Mouse (Mus musculus) neural tube, embryonic 10.5 days (tissue): ENCODE data around the gene Spata25.

Experiments used
- DNase-seq: peaks from one replicate; pipeline ENCODE4 v3.0.0-alpha.2; 2017; ENCODE audit warnings: low spot score; ENCODE audit errors: extremely low spot score

Spata25 gene

GRCm38 (mm10) chr2:164783926-164784581 lies 44.3 kb downstream of the Spata25 start:
- DNase-seq: no peak

- no peak for DNase-seq
Measured at GRCm38 (mm10) chr2:164781876-164782275, 46.5 kb downstream of the Spata25 start.

DNA sequence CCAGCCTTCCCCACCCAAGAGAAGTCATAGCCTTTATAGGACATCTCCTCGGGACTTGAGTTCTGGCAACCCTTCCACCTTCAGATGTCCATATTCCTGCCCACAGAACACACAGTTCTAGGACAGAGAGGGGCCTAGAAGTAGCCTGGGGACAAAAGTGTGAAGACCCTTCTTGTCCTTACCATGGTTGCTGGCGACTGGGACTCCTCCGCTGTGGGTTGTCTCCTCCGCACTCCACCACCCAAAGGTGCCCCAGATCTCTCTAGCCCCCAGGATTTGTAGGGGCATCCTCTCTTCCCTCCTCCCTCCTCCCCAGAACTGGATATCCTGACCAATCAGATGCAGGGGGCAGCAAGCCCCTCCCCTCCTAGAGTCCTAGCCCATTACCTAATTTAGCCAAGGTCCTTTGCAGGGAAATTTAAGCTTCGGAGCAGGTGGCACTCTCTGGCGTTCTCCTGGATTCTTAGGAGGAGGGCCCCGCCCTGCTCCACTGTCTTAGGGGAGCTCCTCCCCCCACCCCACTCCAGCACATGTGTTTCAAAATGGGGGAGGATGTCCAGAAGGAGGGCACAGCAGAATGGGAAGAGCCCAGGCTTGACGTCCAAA lies 48.8 kb downstream of the Spata25 start, which contains the start of gene Tnnc2:
TSS of gene Tnnc2 (minus strand) at position 487 of the 606 bp plus-strand sequence.
- DNase-seq: no peak

DNA sequence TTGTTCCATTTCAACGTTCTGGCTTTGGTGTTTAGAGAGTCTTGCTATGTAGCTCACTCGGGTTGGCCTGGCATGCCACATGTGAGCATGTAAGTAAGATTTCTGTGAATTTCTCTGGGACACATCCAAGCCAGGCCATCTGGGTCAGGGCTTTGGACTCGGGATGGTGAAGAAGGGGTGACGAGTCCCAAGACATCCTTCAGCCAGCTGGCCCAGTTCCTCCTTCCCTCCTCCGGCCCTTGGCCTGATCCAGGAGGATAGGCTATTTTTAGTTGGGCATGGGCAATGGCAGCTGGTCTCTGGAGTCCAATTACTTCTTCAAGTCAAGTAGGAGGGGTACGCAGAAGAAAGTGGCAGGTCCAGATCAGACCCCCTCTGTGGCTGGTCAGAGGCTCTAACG lies 49.5 kb downstream of the Spata25 start:
- DNase-seq: no peak

- no peak for DNase-seq
Measured at GRCm38 (mm10) chr2:164778015-164778287, 50.4 kb downstream of the Spata25 start.

DNA sequence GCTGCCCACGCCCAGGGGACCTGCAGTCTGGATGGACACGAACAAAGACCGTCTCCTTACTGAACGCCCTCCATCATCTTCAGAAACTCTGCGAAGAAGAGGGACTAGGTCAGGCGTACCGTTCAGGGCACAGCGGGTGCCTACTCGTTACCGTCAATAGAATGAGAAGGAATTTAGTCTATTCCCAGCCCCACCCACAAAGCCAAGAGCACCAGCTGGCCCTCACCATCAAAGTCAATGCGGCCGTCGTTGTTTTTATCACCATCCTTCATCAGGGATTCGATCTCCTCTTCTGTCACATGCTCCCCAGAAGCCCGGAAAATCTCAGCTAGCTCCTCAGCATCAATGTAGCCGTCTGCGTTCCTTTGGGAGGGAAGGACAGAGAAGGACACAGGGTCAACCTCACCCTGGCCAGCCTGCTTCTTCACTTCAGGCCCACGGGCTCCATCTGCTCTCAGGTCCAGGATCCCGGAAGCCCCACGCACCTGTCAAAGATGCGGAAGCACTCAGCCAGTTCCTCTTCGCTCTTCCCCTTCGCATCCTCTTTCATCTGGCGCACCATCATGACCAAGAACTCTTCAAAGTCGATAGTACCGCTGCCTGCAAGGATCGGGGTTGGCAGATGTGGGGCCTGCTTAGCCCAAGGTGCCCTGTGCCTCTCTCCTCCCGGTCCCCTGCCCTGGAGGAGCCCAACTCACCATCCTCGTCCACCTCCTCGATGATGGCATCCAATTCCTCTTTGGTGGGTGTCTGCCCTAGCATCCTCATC lies 50.9 kb downstream of the Spata25 start:
- no peak for DNase-seq

GRCm38 (mm10) chr2:164776801-164777200 lies 51.5 kb downstream of the Spata25 start:
- DNase-seq: no peak
